Comparison of ENCODE assay signal across 15 mouse cellular contexts in genomic region chr14:106217681-106218080, GRCm38 (mm10).
"Had no signal": no experiment of that assay in that cellular context is flagged by ENCODE, and none has a peak within 500 bp of the region (broad histone marks: within the 10 kb centered on the region; RNA-seq: fewer than 3 reads in every experiment).

No protein-coding gene starts in this region.

- DNase-seq: lung, adult 18-20 months; lung, embryonic 14.5 days; lung, postnatal 10 days; lung, postnatal 4 days; midbrain, embryonic 14.5 days; right cerebral cortex, postnatal 14 days had no signal

- H3K36me3 ChIP-seq: liver, embryonic 12.5 days; midbrain, embryonic 10.5 days; midbrain, embryonic 12.5 days; neural tube, embryonic 13.5 days; stomach, embryonic 15.5 days had no signal

- H3K4me2 ChIP-seq: liver, embryonic 12.5 days; lung, embryonic 14.5 days; midbrain, embryonic 12.5 days; neural tube, embryonic 13.5 days; stomach, embryonic 15.5 days had no signal

- ATAC-seq: liver, embryonic 12.5 days; midbrain, embryonic 16.5 days had no signal

- H3K4me1 ChIP-seq: liver, embryonic 12.5 days; midbrain, embryonic 10.5 days; midbrain, embryonic 12.5 days; neural tube, embryonic 13.5 days; stomach, embryonic 15.5 days had no signal

- H3K4me3 ChIP-seq: liver, embryonic 12.5 days; midbrain, embryonic 10.5 days; midbrain, embryonic 12.5 days; myocyte; neural tube, embryonic 13.5 days; stomach, embryonic 15.5 days had no signal

- H3K27me3 ChIP-seq: liver, embryonic 12.5 days; midbrain, embryonic 12.5 days; neural tube, embryonic 13.5 days; stomach, embryonic 15.5 days had no signal

- H3K9me3 ChIP-seq: liver, embryonic 12.5 days; midbrain, embryonic 10.5 days; midbrain, embryonic 12.5 days; neural tube, embryonic 13.5 days; stomach, embryonic 15.5 days had no signal

- H3K27ac ChIP-seq: liver, embryonic 12.5 days; liver, embryonic 14.5 days; midbrain, embryonic 10.5 days; midbrain, embryonic 12.5 days; neural tube, embryonic 13.5 days; stomach, embryonic 15.5 days; stomach, postnatal 0 days had no signal

- H3K9ac ChIP-seq: liver, embryonic 12.5 days; liver, embryonic 14.5 days; lung, embryonic 14.5 days; midbrain, embryonic 12.5 days; neural tube, embryonic 13.5 days; stomach, embryonic 15.5 days had no signal
